Mouse (Mus musculus) gastrocnemius, postnatal 4 days (tissue): ENCODE results near the gene Tbc1d22a. TPM values are rescaled to one million over a fixed set of nuclear protein-coding genes. Genes with fewer than 3 reads are reported as not detected.

Source experiments
- DNase-seq, 2 experiments: peaks; one replicate each; pipeline ENCODE4 v3.0.0; 2021 to 2022; ENCODE audit warnings: low spot score in 2 of 2, mixed read lengths in 2 of 2
- total RNA-seq, 2 experiments: library from RNA; stranded (reverse); gene quantifications; 2 replicates each; pipeline ENCODE4 v1.2.3; 2021

Tbc1d22a gene
- total RNA-seq, 2 experiments from 2014 or later = 19.7 to 22.6 TPM

DNA sequence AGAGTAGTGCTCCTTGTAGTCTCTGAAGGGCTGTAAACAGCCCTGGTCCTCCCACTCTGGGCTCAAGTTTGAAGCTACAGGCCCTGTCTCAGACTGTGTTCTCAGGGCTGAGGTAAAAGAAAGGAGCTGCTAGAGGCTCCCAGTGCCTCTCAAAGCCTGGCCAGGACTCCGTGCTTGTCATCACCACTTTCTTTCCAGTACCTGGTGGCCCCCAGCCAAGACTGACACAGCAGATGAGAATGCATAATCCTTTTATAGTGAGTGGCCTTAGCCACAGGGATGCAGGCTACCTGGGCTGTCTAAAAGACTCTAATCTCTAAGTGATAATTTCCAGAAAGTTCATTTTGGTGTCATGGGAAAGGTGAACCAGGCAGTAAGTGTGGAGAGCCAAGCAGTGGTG lies 54.3 kb downstream of the Tbc1d22a start:
- no peak for DNase-seq

GRCm38 (mm10) chr15:86275754-86276153 lies 61.5 kb downstream of the Tbc1d22a start:
- DNase-seq = no peak

GRCm38 (mm10) chr15:86276538-86277264 lies 62.4 kb downstream of the Tbc1d22a start:
- no peak for DNase-seq

GRCm38 (mm10) chr15:86277428-86277827 lies 63.2 kb downstream of the Tbc1d22a start:
- DNase-seq = no peak

DNA sequence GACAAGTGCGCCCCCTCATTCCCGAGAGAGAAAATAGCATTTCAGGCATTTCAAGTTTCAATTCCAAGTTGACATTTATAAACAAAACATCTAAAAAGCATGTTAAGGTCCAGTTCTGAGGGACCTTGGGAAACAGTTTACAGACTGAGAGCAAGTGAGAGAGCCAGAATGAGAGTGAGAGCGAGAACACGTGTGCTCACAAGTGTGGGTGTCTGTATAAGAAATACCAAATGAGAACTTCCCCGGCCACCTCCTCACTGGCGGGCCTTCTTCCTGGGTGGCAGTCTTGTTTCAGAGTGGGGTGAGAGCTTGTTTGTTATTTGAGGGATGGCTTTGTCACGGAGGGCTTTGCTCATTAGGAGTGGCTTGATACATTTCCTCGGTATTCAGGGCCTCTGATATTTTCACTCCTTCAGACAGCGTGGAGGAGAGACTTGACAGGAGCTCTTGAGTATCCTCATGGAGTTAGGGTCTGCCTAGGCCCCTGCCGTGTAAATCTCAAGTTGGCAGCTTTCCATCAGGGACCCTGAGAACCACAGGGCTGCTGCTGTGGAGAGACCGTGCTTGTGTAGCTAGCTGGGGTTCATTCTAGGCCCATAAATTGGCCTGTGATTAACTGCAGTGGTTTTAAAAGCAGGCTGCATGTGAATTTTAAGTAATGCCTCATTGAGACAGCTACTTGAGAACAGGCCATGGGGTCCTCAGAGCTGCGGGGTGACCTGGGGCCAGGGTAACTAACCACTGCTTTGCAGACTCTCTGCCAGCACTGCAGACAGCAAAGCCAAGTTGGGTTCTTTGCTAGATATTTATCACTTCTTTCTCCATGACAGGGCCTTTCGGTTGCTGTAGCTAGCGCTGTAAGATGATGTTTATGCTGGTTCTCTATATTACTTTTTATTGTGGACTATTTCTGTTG lies 65.1 kb downstream of the Tbc1d22a start:
- DNase-seq = no peak

- no peak for DNase-seq
Measured at GRCm38 (mm10) chr15:86280137-86280536, 65.9 kb downstream of the Tbc1d22a start.

- DNase-seq = no peak
Measured at GRCm38 (mm10) chr15:86283238-86283637, 69.0 kb downstream of the Tbc1d22a start.

DNA sequence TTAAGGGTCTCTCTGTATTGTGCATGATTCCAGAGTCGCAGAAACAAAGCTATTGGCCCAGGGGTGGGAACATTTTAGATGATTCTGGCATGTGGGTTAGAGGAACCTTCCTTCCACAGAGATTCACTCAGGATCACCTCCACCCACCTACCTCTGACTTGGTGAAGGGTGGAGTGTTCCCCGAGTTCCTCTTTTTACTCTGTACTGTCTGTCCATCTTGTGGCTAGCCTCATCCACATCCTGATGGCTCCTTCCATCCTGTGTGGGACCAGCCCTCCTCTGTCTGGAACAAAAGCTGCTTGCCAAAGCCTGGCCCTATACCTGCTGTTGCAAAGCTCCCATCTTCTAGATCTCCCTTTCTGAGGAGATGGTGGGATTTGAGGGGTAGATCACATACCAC lies 71.0 kb downstream of the Tbc1d22a start:
- no peak for DNase-seq

- no peak for DNase-seq
Measured at GRCm38 (mm10) chr15:86290074-86290473, 75.8 kb downstream of the Tbc1d22a start.

- DNase-seq = no peak
Measured at GRCm38 (mm10) chr15:86292288-86292687, 78.0 kb downstream of the Tbc1d22a start.

- DNase-seq = no peak
Measured at GRCm38 (mm10) chr15:86294426-86294825, 80.2 kb downstream of the Tbc1d22a start.

GRCm38 (mm10) chr15:86295722-86296288 lies 81.5 kb downstream of the Tbc1d22a start:
- DNase-seq = no peak

DNA sequence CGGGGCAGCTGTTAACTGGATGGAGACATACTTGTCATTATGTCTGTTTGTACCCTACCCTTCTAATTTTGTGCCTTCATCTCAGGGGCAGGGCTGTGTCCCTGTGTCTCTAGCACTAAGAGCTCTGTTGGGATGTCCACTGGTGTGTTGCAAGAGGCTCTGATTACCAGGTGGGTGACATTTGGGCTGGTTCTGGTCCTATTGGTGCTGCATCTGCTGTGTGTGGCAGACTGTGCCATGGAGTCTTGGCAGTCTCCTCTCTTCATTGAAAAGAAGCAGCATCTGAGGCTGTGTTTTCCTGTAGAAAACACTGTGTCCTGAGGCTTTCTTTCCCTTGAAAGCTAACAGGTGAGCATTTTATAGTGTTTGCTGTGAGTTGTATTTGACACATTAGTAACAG lies 83.0 kb downstream of the Tbc1d22a start:
- DNase-seq = no peak

DNA sequence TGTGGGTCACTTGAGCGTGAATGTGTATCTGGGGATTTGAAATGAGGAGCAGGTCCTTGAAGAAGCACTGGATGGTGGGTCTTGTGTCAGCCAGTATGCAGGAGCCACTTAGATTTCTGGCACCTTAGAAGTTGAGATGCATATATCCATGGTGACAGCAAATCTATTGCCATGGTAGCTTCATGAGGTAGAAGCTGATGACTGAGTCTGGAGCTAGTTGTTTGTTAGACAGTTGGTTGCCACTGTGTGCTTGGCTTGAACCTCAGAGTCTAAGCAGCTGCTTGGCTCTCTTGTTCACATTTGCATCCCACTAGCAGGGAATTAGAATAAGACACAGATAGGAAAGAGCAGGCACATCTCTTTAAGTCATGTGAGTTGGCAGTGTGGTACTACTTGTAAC lies 89.6 kb downstream of the Tbc1d22a start:
- no peak for DNase-seq

GRCm38 (mm10) chr15:86304861-86305260 lies 90.6 kb downstream of the Tbc1d22a start:
- no peak for DNase-seq

- DNase-seq = no peak
Measured at GRCm38 (mm10) chr15:86305290-86305689, 91.0 kb downstream of the Tbc1d22a start.

DNA sequence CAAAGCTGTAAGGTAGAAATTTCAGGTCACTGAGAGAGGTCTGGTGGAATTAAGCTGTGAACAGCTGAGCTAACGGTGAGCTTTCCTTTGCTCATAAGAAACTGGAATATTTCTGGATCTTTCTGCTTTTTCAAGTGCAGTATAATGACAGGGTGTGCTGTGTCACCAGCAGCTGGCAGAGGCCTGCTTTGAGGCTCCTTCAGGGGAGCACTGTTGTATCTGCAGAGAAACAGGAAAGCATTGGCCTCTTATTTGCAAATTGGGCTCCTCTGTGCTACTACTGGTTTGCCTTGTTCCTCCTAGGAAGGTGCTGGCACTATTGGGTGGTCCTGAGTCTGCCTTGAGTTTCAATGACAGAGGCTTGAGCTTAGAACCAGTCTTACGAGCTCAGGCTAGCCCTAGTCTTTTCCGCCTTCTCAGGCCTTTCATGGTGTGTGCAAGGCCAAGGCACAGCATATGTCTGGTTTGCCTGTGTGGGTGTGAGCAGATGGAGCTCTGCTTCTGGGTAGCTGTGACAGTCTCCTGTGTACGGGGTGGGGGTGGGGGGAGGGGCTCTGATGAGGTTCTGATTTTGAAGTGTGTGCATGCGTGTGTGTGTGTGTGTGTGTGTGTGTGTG lies 95.1 kb downstream of the Tbc1d22a start:
- DNase-seq = no peak

- no peak for DNase-seq
Measured at GRCm38 (mm10) chr15:86320803-86321510, 106.7 kb downstream of the Tbc1d22a start.

DNA sequence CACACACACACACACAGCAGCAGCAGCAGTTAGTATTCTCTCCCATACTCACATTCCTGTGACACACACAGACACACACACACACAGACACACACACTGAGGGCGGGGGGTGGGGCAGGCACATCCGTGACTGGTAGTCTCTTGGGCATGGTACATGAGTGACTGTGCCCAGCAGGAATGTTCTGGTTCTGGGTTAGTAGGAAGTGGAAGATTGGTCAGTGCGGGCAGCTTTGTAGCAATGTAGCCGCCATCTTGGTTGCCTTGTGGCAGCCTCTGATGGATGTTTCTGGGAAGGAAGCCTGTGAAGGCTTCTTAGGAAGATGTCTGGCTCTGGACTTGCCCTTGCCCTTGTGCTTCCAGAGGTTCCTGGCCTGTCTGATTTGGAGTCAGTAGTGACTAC lies 112.1 kb downstream of the Tbc1d22a start:
- DNase-seq = no peak

- DNase-seq = no peak
Measured at GRCm38 (mm10) chr15:86329911-86330310, 115.7 kb downstream of the Tbc1d22a start.

- no peak for DNase-seq
Measured at GRCm38 (mm10) chr15:86330454-86330853, 116.2 kb downstream of the Tbc1d22a start.
